Mouse (Mus musculus): ENCODE results near the gene Tvp23a.

DNA sequence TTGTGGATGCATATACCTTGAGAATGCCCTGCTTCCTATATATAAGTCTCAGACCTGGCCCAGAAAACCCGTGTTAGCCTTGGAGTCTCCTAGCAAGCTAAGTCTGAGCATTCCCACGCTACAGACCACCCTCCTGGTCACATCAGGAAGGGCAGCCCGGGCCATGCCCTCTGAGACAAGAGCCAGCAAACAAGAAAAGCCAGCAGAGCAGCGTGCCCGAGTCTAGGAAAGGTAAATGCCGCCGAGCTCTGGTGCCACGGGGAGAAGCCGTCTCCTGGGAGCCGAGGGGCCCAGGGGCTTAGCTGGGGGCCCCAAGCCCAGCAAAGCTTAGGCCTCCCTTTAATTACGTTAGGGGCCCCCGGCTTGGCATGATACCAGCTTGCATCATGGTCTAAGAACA lies 61.9 kb downstream of the Tvp23a start:
- TF ChIP-seq GATA1 (IDR thresholded peaks at IDR 0.05; ENCODE audit: low read length) (no peak), TAL1 (IDR thresholded peaks at IDR 0.05; ENCODE audit: low read length) (no peak)

Data from erythroblast, embryonic 14.5 days (primary cell).